Mouse (Mus musculus): ENCODE results near the gene Epb41l1.
A peak's percentile ranks its signal among the peaks of the same experiment; 100 is the strongest.

Epb41l1 gene

DNA sequence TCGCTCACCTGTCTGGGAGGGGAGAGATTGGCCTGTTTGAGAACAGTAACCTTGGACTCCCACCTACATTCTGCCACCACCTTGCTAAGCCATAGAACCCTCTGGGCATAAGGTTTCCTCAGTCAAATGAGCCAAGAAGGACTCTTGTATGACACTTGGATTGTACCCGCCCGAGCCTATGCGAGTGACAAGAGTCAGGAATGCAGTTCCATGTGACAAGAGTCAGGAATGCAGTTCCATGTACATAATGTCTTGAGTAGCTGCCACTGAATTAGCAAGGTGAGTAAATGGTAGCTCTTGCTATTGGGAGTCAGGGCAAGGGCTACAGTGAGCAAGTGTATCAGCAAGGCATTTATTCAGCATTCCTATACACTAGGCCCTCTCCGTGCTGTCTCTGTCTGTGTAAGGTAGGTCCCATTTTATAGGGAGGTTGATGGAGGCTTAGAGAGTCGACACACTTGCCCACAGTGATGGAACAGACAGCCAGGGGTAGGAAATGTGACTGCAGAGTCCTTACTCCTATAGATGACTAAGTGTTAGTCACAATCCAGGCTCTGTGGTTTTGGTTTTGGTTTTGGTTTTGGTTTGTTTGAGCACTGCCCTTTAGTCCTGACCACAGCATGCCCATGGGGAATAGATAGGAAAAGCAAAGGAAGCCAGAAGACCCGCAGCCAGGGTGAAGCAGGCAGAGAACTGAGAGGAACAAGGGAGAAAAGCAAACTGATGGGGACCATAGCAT, 118.3 kb downstream of the Epb41l1 start:
- no peak for DNase-seq (ENCODE audit: low spot score in 2 of 2)

DNA sequence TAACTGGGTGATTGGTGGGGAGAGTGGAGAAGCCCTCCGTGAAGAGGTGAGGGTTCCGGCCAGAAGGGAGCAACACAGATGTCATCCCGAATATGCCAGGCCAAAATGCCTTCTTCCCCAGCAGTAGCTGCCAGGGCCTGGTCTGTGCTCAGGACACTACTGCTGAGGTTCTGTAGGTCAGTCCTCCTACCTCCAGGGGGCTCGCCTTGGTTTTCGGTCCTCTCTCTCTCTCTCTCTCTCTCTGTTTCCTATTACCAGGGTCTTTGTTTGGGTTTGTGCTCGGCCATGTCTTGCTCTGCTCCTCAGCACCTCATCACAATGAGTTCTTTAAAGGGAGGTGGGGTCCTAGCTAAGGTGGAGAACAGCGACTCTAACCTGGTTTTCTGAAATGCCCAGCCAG, 120.3 kb downstream of the Epb41l1 start:
- no peak for DNase-seq (ENCODE audit: low spot score in 2 of 2)

DNA sequence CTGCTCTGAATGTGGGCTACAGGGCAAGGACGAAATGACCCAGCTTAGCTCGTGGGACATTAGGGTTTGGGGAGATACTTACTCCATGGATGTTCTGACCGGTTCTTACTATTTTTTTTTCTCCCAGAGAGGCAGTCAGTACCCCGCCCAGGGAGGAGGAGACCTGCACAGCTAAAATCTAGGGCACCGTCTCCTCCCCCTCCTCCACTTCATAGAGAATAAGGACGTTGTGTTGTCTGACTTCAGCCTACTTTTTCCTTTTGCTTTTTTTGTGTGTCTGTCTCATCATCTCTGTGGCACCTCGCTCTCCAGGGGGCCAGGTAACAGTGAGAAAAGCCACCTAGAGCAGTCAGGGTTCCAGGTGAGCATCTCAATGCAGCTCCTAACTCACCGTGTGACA, 121.7 kb downstream of the Epb41l1 start:
- no peak for DNase-seq (ENCODE audit: low spot score in 2 of 2)

DNA sequence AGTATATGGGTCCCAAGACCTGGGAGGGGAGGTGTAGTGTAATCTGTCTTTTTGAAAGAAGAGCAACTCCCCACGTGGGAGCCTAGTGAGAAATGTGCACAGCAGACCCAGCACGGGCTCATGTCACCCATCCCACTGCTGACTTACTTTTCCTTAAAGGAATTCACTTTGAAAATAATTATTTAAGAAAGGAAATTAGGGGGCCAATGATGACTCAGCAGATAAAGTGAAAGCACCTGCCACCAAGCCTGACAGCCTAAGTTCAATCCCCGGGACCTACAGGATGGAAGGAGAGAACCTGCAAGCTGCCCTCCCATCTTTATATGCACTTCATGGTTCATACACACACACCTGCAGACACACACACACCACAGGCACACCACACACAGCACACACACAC, 123.1 kb downstream of the Epb41l1 start:
- no peak for DNase-seq (ENCODE audit: low spot score in 2 of 2)

DNA sequence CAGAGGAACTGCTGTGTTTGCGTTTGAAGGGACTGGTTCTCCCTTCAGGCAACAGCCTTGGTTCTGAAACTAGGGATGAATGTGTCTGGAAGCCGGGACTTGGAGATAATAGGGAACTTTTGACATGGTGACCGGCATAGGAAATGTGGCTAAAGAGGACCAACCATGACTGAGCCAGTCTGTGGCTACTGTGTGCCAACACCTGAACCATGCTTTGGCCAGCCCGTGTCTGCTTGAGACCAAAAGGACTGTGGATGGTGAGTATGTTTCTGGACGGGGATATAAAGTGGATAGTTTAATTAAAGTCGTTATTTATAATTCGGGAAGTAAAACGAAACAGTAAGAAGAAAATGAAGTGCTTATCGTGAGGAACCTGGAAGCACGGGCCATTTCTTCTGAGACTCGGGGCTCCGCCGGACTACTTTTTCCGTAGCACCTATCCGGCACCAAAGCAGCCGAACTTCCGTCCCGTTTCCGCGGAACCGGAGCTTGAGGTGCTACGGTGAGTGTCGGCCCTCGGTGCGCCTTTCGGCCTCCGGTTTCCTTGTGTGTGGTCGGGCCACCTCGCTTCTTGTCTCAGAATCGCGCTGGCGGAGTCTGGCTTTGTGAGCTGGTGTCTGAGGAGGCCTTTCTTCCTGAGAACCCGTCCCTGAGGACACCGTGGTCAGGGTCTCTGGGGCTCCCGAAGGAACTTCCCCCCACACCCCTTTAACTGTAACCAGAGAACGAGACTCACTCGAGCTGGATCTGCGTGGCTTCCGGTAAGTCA, 126.6 kb downstream of the Epb41l1 start, which contains the start of gene Aar2:
Gene Aar2, plus strand, starts transcription at position 462 of the 769 bp plus-strand sequence.
- DNase-seq (ENCODE audit: low spot score in 2 of 2), result peak; percentile 60 to 63

DNA sequence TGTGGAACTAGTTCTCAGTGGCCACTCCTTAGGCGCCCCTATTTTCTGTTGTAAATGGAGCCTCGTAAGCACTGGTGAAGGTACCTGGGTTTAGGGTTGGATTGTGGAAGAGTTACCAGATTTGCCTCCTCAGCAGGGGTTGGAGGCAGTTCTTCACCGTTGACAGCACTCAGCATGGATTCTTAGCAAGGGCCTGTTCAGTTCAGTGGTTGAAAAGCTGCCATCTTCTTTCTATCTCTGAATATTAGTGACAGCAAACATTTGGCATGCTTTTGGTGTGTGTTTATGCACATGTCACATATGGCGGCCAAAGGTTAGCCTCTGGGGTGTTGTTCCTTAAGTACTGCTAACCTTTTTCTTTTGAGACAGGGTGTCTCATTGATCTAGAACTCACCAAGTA, 131.7 kb downstream of the Epb41l1 start:
- no peak for DNase-seq (ENCODE audit: low spot score in 2 of 2)

DNA sequence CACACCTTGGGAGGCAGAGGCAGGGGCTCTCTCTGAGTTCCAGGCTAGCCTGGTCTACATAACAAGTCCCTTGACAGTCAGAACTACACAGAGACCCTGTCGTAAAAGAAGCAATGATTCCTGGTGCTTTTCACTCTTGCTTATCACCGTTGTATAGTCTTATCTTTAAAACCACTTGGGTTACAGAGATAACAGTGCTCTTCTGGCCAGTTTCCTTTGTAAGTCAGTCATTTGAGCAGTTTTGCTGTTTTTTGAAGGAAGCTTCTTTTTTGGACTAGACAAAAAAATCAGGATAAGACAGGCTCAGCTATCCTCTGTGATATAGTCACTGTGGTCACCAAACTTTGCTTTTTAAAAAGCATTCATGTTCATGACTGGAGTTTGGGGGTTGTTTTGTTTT, 141.1 kb downstream of the Epb41l1 start:
- DNase-seq (ENCODE audit: low spot score in 2 of 2), result no peak

DNA sequence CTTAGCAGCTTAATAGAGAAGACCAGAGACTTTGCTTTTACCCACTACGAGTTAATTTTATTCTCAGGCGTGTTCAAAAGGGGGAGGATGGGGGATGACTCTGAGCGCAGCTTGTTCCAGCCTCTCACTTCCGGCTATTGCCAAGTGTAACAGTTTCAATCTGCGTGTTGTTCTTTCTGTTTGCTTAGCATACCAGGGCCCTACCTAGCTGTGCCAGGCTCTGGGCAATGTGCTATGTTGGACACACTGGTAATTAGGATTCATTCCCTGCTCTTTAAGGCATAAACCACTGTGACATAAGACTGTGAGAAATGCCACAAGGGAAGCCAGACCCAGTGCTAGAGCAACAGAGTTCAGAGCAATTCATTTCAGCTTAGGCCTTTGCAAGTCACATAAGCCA, 142.8 kb downstream of the Epb41l1 start:
- DNase-seq (ENCODE audit: low spot score in 2 of 2), result no peak

DNA sequence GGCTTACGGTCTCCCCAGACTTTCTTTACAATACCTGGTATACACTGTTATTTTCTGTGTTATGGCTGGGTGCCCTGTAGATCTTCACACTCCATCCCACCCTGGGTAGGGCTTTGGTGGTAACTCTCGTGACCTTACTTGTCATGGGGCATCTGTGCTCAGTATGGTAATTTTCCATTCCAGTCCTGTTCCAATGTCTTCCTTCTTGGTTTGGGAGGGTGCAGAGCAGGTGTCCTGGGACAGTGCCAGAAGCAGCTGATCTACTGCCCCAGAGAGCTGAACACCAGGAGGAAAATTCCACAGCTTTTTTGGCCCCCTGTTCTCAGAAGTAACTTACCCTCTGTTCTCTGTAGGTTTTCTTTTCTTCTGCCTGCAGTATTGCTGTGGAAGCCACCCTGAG, 145.8 kb downstream of the Epb41l1 start:
- no peak for DNase-seq (ENCODE audit: low spot score in 2 of 2)

DNA sequence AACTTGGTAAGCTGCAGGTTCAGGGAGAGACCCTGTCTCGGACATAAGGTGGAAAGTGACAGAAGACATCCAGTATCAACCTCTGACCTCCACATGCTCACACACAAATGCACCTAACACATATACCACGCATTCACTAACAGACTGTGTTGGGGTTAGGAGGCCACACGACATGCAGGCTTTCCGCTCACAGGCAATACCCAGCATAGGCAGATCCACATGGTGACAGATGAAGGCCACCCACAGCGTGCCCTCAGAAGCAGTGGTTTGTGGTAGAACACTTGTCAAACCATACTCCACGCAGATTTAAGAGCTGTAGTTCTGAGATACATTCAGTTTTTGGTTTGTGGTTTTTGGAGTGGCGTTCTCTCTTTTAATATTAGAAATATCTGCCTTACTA, 147.9 kb downstream of the Epb41l1 start:
- DNase-seq (ENCODE audit: low spot score in 2 of 2), result no peak

DNA sequence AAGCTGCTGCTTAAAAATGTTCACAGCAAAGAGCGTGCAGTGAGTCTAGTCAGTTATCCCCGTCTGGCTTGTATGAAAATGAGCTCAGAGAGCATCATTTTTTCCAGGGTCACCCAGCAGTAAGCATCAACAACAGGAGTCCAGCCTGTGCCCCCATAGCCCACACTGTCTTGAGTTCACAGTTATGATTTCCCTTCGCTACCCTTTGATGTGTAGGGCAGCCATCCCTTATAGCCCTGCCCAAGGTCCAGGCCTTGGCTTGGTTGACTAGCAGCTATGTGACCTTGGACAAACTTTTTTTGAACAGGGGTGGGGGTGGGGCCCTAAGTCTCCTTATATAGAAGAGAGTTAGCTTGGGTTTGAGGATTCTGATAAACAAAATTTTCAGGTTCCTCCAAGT, 148.6 kb downstream of the Epb41l1 start:
- DNase-seq (ENCODE audit: low spot score in 2 of 2), result no peak

DNA sequence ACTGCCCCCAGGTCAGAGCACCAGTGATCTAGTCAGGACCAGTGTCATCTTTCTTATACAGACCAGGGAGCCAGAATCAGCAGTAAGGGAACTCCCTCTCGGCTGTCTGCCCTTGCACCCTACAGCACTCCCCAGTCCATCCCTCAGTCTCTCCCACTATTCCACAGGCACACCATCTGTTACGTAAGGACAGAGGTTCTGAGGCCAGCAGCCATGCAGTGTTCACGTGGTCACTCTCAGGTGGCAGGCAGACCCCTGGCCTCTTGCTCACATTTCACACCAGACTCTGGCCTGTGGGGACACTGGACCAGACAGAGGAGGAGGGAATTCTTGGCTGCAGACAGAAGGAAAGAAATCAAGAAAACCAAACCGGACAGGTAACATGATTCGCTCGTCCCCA, 150.8 kb downstream of the Epb41l1 start:
- no peak for DNase-seq (ENCODE audit: low spot score in 2 of 2)

DNA sequence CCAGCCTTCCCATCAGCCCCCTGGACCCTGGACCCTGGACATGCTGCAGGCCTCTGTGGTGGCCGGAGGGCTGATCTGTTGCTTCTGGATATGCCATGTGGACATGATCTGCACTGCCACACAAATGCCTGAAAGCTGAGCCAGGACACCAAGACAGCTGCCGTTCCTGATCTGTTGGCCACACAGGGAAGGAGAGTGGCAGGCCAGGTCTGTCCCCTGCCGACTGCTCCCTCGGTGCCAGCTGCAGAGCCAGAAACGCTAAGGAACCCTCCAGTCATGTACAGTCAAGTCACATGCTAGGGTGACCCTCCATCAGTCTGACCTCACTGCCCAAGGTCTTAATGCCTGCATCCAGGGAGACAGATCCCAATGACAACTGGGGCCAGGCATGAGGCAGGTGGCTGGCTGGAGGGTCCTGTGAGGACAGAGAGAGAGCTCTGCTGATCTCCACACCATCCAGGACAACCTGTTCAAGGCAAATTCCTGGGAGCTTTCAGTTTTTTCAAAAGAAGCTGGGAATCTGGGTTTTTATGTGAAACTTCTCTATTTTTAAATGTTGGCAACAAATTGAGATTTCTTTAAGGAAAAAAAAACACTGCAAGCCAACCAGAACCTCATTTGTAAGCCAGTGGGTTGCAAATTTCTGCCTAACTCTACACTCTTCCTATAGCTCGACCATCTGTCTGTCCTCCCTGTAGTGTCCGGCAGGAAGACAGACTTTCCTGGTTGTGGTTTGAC, 156.3 kb downstream of the Epb41l1 start:
- DNase-seq (ENCODE audit: low spot score in 2 of 2), result no peak

DNA sequence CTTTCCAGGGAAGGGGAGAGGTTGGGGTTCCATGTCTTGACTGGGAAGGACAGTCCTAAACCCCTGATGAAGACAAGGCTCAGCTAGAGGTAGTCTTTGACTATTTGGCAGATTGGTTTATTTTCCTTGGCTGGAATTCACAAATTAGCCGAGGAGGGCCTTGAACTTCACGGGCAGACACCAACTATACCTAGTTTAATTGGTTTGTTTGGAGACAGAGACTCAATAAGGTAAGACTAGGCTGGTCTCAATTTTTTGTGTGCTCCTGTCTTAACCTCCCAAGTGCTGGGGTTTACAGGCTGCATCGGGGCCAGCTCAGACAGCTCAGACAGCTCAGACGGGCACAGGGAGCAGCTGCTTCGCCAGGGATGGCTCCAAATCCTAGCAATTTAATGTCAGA, 159.8 kb downstream of the Epb41l1 start:
- no peak for DNase-seq (ENCODE audit: low spot score in 2 of 2)

DNA sequence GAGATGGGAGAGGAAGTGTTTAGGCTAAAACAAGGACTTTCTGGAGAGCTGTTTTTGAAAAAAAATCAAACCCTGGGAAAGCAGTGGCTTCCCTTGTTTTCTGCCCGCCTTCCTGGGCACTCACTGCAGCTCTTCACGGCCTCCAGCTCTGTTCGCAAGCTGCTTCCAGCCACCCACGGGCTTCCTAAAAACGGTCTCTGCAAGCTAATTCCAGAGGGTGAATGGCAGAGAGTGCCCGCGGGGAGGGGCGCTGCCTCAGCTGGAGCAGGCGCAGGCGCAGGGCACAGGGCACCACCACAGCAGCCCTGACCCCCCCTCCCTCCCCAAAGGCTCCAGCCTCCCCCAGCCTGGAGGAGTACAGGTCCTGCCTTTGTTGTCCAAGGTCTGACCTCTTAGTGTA, 160.5 kb downstream of the Epb41l1 start:
- peak; percentile 75 to 83 for DNase-seq (ENCODE audit: low spot score in 2 of 2)

DNA sequence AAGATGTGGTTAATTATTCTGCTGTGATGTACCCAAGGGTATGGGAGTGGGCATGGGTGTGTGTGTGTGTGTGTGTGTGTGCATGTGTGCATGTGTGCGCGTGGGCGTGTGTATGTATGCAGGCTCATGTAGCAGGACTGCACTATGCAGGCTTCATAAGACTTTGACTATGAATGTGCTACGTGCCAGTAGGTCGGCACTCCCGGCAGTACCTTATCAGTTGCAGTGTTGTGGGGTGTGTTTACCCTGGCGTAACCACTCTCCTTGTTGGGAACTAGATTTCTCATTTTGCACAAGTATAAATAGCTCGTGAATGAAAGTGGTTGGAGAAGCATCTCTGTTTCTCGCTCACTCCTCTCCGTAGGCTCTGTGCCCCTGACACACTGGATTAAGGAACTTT, 162.2 kb downstream of the Epb41l1 start:
- no peak for DNase-seq (ENCODE audit: low spot score in 2 of 2)

DNA sequence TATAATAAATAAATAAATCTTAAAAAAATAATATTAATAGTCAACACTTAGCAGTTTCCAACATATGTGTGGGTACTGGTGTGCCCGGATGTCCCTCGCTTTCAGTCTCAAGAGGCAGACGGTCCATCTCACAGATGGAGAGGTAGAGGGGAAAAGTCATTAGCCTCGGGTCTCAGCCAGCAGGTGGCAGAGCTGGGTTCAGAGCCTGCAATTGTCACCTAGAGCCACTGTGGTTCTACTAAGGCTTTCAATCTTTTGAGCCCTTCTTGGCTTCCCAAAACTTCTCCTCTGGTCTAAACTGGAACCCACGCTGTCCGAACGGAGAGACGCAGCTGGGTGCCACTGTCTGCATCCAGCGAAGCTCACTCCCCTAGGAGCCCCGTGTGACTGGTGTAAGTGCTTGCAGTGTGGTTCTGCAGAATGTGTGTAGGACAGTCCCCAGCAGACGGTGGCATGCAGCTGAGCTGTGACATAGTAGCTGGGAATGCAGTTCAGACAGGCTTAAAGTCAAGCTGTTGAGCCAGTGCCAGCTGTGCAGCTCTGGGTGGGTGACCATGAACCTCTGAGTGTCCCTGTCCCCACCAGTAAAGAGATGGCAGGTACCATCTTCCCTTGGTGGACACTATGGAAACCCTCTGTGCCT, 163.6 kb downstream of the Epb41l1 start:
- no peak for DNase-seq (ENCODE audit: low spot score in 2 of 2)

DNA sequence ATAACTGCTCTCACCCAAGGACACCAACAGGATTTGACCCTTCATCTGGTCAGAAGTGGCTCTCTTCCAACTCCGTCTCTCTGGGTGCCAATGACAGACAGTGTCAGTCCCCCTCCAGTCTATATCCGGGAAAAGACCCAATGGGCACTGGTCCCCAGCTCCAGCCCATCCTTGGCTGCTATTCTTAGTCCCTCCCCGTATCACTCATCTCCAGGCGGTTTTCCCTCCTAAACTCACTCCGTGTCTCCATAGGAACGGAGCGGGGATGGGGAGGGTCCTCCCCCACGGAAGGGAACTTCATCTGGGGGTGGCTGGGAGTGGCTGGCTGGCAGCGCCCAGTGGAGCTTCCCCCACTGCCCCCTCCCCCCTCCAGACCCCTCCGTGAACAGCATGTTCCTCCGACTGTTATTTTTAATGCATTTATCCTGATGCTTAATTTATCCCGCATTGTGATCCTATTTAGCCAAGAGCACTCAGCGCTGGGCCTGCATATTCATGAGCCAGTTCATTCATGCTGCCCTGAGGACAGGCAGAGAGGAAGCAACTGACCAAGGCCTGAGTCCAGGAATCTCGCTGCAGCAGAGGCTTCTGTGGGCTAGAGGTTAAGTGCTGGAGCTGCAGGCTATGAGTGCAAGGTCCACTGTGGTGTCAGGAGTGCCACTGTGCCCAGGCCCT, 164.2 kb downstream of the Epb41l1 start:
- peak in 1 of 2 experiments; percentile 44 for DNase-seq (ENCODE audit: low spot score in 2 of 2)

DNA sequence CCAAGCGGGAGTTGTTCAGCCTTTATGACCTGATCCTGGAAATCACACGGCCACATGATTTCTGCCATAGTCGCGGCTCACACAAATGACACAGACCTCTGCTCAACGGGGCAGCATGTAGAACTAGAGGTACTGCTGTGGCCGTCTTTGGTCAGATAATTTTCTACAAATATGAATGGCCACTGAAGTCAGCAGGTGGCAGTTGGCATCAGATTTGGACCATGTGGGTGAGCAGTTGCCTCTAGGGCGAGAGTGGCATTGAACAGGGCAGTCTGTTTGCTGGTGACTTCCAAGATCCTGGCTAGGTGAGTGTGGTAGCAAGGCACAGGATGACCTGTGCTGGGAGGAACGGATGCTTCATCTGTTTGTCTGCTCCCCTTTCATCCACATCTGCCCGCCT, 168.8 kb downstream of the Epb41l1 start:
- DNase-seq (ENCODE audit: low spot score in 2 of 2), result no peak

Data from frontal cortex, postnatal 14 days (tissue).